Mouse (Mus musculus): ENCODE measurements around the gene Rab6a.

Rab6a gene

DNA sequence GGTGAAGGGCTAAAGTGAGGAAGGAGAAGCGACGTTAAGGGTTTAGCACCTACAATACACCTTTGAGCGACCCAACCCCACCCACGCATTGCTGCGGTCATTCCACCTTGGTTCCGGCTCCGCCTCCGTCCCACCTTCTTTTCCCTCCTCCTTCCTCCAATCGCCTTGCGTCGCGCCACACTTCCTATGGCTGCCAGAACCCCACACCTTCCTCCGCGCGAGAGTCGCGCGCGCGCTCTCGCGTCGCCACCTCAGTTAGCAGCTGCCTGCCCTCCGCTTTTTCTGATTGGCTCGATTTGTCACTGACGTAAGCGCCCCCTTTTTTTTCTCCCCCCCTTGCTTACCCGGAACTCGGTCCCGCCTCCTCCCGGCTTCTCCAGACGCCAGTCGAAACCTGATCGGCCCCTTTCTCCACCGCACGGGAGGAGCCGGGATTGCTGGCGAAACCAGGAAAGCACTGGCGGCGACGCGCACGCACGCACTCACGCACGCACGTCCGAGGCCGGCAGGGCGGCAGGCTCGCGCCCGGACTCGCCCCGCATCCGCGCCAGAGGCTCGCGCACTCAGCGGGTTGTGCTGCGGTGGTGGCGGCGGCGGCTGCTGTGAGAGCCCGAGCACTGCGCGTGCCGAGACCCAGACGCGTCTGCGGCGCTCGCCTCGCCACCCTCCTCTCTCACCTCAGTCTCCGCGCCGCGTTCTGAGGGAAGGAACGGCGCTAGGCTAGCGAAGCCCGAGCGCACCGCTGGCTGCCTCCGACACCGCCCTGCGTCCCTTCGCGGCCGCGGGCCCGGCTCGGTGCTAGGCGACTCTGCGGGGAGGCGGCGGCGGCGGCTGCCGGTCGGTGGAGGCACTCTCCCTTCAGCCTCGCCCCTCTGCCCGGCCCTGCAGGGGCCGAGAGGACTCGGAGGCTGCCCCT, at the start of gene Rab6a:
Gene Rab6a, plus strand, starts transcription at position 197 of the 916 bp plus-strand sequence.
- DNase-seq (ENCODE audit: low read depth, low spot score), result peak; percentile 99

DNA sequence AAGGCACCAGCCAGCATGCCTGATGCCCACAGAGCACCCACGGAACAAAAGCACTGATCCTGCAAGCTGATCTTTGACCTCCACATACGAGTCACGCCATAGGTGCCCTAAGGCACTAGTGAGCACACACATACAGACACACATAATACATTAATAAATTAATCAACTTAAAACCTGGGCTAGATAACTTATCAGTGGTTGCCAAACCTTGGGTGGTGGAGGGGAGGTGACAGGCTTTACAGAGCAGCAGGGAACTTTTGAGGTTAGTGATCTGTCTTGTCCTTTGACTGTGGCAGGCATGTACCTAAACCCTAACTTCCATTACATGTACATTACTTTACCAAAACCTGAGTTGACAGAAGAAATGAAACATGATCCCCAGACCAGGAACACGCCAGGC, 47.9 kb upstream of the Rab6a start:
- DNase-seq (ENCODE audit: low read depth, low spot score), result no peak

GRCm38 (mm10) chr7:100561861-100562587, 45.2 kb upstream of the Rab6a start:
- no peak for DNase-seq (ENCODE audit: low read depth, low spot score)

DNA sequence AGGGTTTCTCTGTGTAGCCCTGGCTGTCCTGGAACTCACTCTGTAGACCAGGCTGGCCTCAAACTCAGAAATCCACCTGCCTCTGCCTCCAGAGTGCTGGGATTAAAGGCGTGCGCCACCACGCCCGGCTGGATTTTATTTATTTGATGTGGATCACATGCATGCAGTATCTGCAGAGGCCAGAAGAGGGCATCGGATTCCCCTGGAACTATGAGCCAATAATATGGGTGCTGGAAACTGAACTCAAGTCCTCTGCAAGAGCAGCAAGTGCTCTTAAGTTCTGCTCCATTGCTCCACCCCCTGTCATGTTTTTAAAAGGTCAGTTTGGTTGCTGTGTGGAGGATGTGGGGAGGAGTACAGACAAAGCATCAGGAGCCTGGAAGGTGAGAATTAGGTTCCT, 40.0 kb upstream of the Rab6a start:
- peak; percentile 36 for DNase-seq (ENCODE audit: low read depth, low spot score)

DNA sequence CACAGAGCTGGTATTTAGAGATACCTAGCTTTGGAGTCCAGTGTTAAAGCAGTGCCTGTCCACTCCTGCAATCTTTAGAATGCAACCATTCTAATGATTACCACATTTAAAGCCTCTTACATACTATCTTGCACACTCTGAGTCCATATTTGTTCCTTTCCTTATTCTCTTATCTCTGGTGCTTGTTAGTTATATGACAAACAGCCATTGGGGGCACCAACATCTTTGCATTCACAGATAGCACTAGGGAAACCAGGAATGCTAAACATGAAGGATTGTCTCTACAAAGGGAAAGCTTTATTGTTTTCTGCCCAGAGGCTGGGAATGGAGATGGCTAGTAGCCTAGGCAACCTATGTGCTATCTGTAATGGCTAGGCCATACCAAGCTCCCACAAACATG, 37.3 kb upstream of the Rab6a start:
- DNase-seq (ENCODE audit: low read depth, low spot score), result no peak

GRCm38 (mm10) chr7:100570930-100571715, 36.1 kb upstream of the Rab6a start:
- no peak for DNase-seq (ENCODE audit: low read depth, low spot score)

- no peak for DNase-seq (ENCODE audit: low read depth, low spot score)
Measured at GRCm38 (mm10) chr7:100572061-100572460, 35.1 kb upstream of the Rab6a start.

GRCm38 (mm10) chr7:100572704-100573103, 34.5 kb upstream of the Rab6a start:
- no peak for DNase-seq (ENCODE audit: low read depth, low spot score)

DNA sequence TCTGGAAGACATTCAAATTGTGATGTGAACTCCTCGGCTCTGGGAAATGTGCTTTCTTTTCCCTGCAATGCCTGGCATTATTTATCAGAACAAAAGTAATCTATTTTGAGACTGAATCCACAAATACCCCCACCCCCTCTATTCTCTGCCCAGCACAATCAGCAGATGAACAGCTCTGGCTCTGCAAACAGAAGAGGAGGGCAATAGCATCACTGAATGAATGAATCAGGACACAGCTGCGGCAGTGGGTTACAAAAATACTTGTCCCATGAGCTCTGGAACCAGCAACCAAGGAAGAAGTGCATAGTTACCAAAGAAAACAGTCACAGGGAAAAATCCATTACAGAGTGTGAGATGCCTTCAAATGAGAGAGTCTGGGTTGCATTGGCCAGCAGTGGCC, 28.4 kb upstream of the Rab6a start:
- DNase-seq (ENCODE audit: low read depth, low spot score), result no peak

GRCm38 (mm10) chr7:100582235-100582634, 25.0 kb upstream of the Rab6a start:
- DNase-seq (ENCODE audit: low read depth, low spot score), result no peak

- peak; percentile 76 for DNase-seq (ENCODE audit: low read depth, low spot score)
Measured at GRCm38 (mm10) chr7:100582727-100583236, 24.4 kb upstream of the Rab6a start.

DNA sequence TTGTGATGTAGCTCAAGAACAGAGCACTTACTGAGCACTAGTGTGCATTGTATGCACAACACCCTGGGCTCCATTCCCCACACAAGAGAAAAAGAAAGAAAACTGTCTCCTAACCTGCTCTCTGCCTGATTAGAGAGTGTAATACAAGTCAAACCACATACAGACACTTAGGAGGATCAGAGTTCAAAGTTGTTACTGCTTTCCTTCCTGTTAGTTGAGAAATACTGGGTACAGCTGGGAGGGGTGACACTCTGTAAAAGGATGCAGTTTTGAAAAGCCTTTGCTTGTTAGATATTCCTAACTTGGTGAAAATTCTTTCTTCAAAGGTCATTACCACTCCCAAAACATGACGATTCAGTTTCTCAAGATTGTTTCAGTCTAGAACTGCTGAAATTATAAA, 17.4 kb upstream of the Rab6a start:
- no peak for DNase-seq (ENCODE audit: low read depth, low spot score)

DNA sequence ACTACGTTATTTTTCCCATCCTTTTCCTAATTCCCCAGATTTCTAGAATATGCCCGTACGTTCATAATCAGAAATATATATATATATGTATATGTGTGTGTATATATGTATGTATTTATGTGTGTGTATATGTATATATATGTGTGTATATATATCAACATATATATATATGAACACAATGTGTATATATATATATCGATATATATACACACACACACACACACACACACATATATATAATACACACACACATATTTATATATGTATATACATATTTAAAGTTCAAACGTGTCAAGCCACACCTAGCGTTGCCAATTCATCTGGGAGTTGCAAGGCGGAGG, 16.7 kb upstream of the Rab6a start:
- DNase-seq (ENCODE audit: low read depth, low spot score), result no peak

DNA sequence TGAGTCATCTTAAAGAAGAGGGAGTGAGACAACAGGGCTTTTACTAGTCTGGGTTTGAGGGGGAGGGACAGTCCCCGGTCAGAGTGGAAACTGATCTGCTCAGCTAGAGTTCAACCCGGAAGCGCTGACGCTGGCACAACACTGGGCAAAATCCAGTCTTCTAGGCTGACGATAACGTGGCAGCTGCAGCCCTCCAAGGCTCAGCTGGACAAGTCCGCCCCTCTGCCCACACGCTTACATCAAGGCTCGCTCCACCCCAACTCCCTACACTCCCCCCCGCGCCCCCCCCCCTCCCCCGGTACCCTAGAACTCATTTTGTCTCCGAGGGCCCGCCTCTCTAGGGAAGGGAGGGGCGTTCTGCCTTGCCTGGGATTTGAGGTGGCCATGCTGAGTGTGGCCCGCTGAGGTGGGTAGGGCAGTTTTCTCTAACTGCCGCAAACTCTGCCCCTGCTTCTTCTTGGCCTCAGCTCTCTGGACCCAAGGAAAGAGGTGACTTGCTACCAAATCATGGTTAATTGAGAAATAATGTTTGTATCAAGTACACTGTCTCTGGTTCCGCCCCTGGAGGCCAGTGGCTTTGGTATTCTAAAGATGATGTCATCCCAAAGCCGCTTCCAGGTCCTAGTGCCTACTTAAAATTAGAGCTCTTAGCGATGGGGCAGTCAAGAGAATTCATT, 16.2 kb upstream of the Rab6a start:
- no peak for DNase-seq (ENCODE audit: low read depth, low spot score)

GRCm38 (mm10) chr7:100591522-100591852, 15.7 kb upstream of the Rab6a start:
- DNase-seq (ENCODE audit: low read depth, low spot score), result no peak

- DNase-seq (ENCODE audit: low read depth, low spot score), result no peak
Measured at GRCm38 (mm10) chr7:100593349-100593748, 13.9 kb upstream of the Rab6a start.

- no peak for DNase-seq (ENCODE audit: low read depth, low spot score)
Measured at GRCm38 (mm10) chr7:100600211-100600610, 7.0 kb upstream of the Rab6a start.

DNA sequence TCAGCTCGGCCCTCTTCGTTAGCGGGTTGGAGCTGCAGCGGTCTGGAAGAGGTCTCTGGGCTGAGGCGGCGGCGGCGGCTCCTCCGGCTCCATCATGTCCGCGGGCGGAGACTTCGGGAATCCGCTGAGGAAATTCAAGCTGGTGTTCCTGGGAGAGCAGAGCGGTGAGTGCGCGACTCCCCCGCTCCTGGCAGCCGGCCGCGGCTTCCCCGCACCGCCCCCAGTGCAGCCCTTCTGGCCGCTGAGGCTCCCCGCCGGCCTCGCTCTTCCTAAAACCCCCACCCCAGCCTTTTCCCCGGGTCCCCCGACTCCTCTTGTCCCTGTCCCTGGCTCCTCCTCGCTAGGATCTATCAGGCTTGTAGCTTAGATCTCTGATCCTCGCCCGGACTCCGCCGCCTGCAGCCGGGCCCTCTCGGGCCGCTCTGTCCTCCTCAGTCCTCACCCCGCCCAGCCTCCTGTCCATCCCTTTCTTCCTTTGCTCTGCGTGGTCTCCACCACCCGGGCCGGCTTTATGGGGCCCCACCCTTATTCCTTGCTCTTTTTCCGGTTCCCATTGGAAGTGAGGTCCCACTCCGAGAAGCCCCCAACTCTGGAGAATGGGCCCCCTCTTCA, 1.0 kb downstream of the Rab6a start, which contains the start of gene Mrpl48:
Gene Mrpl48, minus strand, starts transcription at position 172 of the 612 bp plus-strand sequence.
- DNase-seq (ENCODE audit: low read depth, low spot score), result no peak

DNA sequence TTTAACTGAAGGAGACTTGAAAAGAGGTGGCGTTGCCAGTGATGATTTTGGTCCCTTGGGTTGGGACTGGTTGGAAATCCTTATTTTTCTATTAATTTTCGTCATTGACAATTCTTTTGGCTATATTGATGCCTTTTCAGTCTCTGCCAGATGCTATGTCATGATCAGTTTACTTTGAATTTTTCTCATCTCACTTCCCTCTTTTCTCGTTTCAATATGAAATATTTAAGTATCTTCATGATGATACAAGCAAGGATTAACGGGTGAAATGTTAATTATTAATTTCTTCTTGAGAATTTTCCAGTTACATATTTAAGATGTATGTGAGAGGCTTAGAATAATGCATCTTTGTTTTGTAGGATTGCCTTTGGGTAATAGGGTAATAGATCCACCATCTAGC, 1.7 kb downstream of the Rab6a start:
- no peak for DNase-seq (ENCODE audit: low read depth, low spot score)

GRCm38 (mm10) chr7:100616121-100616857, 9.1 kb downstream of the Rab6a start:
- no peak for DNase-seq (ENCODE audit: low read depth, low spot score)

All from WW6 (cell line).